Mouse (Mus musculus): Measurements from ENCODE around the gene Dbn1. TPM values are rescaled to one million over a fixed set of nuclear protein-coding genes. Genes with fewer than 3 reads are reported as not detected.
A peak's percentile ranks its signal among the peaks of the same experiment; 100 is the strongest.

Gene Dbn1
- polyA plus RNA-seq, 1 experiment from 2014 or later: 625 TPM

- H3K36me3 ChIP-seq: peaks cover 87% of the 10 kb centered on the region
- no peaks in the 10 kb centered on the region for H3K9me3 ChIP-seq
- ATAC-seq (ENCODE audit: low FRiP score): no peak
- no peak overlapping the region for H3K9ac ChIP-seq
- H3K27ac ChIP-seq: no peak overlapping the region
- H3K27me3 ChIP-seq: no peaks in the 10 kb centered on the region
- H3K4me3 ChIP-seq: no peak overlapping the region
- WGBS: 93% methylated on average over 10 of the region's 10 CpGs
- no peak overlapping the region for H3K4me2 ChIP-seq
- peaks cover 19% of the 10 kb centered on the region for H3K4me1 ChIP-seq (replicated peaks)
These were observed 18.8 kb upstream of the Dbn1 start for GRCm38 (mm10) chr13:55506697-55507096.

- Histone ChIP-seq H3K27ac (no peak overlapping the region), H3K36me3 (peaks cover 95% of the 10 kb centered on the region), H3K4me1 (replicated peaks) (peaks cover 10% of the 10 kb centered on the region), H3K9ac (no peak overlapping the region), H3K4me2 (no peak overlapping the region), H3K4me3 (no peak overlapping the region), H3K27me3 (no peaks in the 10 kb centered on the region), H3K9me3 (no peaks in the 10 kb centered on the region)
- ATAC-seq (ENCODE audit: low FRiP score): no peak
- WGBS: 92% methylated on average over 9 of the region's 9 CpGs
These were observed 17.9 kb upstream of the Dbn1 start for GRCm38 (mm10) chr13:55505810-55506209.

GRCm38 (mm10) chr13:55504390-55504789 lies 16.5 kb upstream of the Dbn1 start:
- Histone ChIP-seq H3K27me3 (no peaks in the 10 kb centered on the region), H3K27ac (no peak overlapping the region), H3K4me3 (no peak overlapping the region), H3K4me2 (no peak overlapping the region), H3K36me3 (peaks cover 95% of the 10 kb centered on the region), H3K9ac (no peak overlapping the region), H3K4me1 (replicated peaks) (no peaks in the 10 kb centered on the region), H3K9me3 (no peaks in the 10 kb centered on the region)
- ATAC-seq (ENCODE audit: low FRiP score): no peak
- WGBS: 80% methylated on average over 5 of the region's 5 CpGs

- Histone ChIP-seq H3K9ac (no peak overlapping the region), H3K9me3 (no peaks in the 10 kb centered on the region), H3K4me3 (no peak overlapping the region), H3K4me2 (no peak overlapping the region), H3K4me1 (replicated peaks) (peaks cover 7% of the 10 kb centered on the region; the same call in 1 of the 2 replicates), H3K27ac (no peak overlapping the region), H3K27me3 (no peaks in the 10 kb centered on the region), H3K36me3 (peaks cover 91% of the 10 kb centered on the region)
- no peak for ATAC-seq (ENCODE audit: low FRiP score)
- 93% methylated on average over 8 of the region's 8 CpGs for WGBS
These were observed 14.5 kb upstream of the Dbn1 start for GRCm38 (mm10) chr13:55502405-55502804.

GRCm38 (mm10) chr13:55500575-55500974 lies 12.7 kb upstream of the Dbn1 start:
- Histone ChIP-seq H3K36me3 (peaks cover 73% of the 10 kb centered on the region), H3K4me3 (no peak overlapping the region), H3K4me2 (no peak overlapping the region), H3K9me3 (no peaks in the 10 kb centered on the region), H3K27me3 (no peaks in the 10 kb centered on the region), H3K9ac (no peak overlapping the region), H3K4me1 (replicated peaks) (peaks cover 20% of the 10 kb centered on the region), H3K27ac (no peak overlapping the region)
- ATAC-seq (ENCODE audit: low FRiP score): no peak
- 85% methylated on average over 10 of the region's 10 CpGs for WGBS

GRCm38 (mm10) chr13:55498906-55499305 lies 11.0 kb upstream of the Dbn1 start:
- ATAC-seq (ENCODE audit: low FRiP score): no peak
- no peaks in the 10 kb centered on the region for H3K27me3 ChIP-seq
- H3K9me3 ChIP-seq: no peaks in the 10 kb centered on the region
- H3K4me3 ChIP-seq: no peak overlapping the region
- H3K9ac ChIP-seq: no peak overlapping the region
- H3K27ac ChIP-seq: no peak overlapping the region
- WGBS: 49% methylated on average over 11 of the region's 11 CpGs
- H3K4me2 ChIP-seq: no peak overlapping the region
- H3K4me1 ChIP-seq (replicated peaks): peaks cover 35% of the 10 kb centered on the region
- H3K36me3 ChIP-seq: peaks cover 56% of the 10 kb centered on the region

GRCm38 (mm10) chr13:55496661-55497060 lies 8.8 kb upstream of the Dbn1 start:
- Histone ChIP-seq H3K27me3 (no peaks in the 10 kb centered on the region), H3K9ac (no peak overlapping the region), H3K9me3 (no peaks in the 10 kb centered on the region), H3K4me3 (no peak overlapping the region), H3K4me2 (no peak overlapping the region), H3K4me1 (replicated peaks) (peaks cover 35% of the 10 kb centered on the region), H3K36me3 (peaks cover 35% of the 10 kb centered on the region), H3K27ac (no peak overlapping the region)
- WGBS: 93% methylated on average over 6 of the region's 6 CpGs
- ATAC-seq (ENCODE audit: low FRiP score): no peak

GRCm38 (mm10) chr13:55495702-55496101 lies 7.8 kb upstream of the Dbn1 start:
- no peak for ATAC-seq (ENCODE audit: low FRiP score)
- Histone ChIP-seq H3K9me3 (no peaks in the 10 kb centered on the region), H3K27ac (peak overlapping the region; percentile 58), H3K9ac (no peak overlapping the region), H3K4me3 (no peak overlapping the region), H3K4me1 (replicated peaks) (peaks cover 35% of the 10 kb centered on the region), H3K27me3 (0 out of 2 replicates have a peak, but pooled peaks cover 4% of the 10 kb centered on the region), H3K36me3 (peaks cover 26% of the 10 kb centered on the region), H3K4me2 (0 out of 2 replicates have a peak overlapping the region, but pooled peaks have one; percentile 9)
- WGBS: 18% methylated on average over 4 of the region's 4 CpGs

GRCm38 (mm10) chr13:55494883-55495621 lies 7.1 kb upstream of the Dbn1 start:
- Histone ChIP-seq H3K9ac (peak overlapping the region; percentile 24; the same call in 1 of the 2 replicates), H3K9me3 (no peaks in the 10 kb centered on the region), H3K27me3 (0 out of 2 replicates have a peak, but pooled peaks cover 4% of the 10 kb centered on the region), H3K36me3 (peaks cover 20% of the 10 kb centered on the region), H3K4me2 (no peak overlapping the region), H3K4me1 (replicated peaks) (peaks cover 35% of the 10 kb centered on the region), H3K27ac (no peak overlapping the region), H3K4me3 (no peak overlapping the region)
- ATAC-seq (ENCODE audit: low FRiP score): peak; percentile 29
- 25% methylated on average over 18 of the region's 18 CpGs for WGBS

- Histone ChIP-seq H3K27me3 (0 out of 2 replicates have a peak, but pooled peaks cover 4% of the 10 kb centered on the region), H3K4me2 (no peak overlapping the region), H3K9ac (no peak overlapping the region; the same call in 1 of the 2 replicates), H3K9me3 (no peaks in the 10 kb centered on the region), H3K36me3 (peaks cover 16% of the 10 kb centered on the region), H3K4me1 (replicated peaks) (peaks cover 35% of the 10 kb centered on the region), H3K4me3 (no peak overlapping the region), H3K27ac (no peak overlapping the region)
- no peak for ATAC-seq (ENCODE audit: low FRiP score)
- WGBS: 28% methylated on average over 2 of the region's 2 CpGs
These were observed 6.3 kb upstream of the Dbn1 start for GRCm38 (mm10) chr13:55494257-55494656.

- Histone ChIP-seq H3K9ac (peak overlapping the region; percentile 100), H3K27me3 (0 out of 2 replicates have a peak, but pooled peaks cover 4% of the 10 kb centered on the region), H3K4me3 (peak overlapping the region; percentile 100), H3K9me3 (no peaks in the 10 kb centered on the region), H3K4me2 (peak overlapping the region; percentile 99), H3K27ac (peak overlapping the region; percentile 100), H3K36me3 (peaks cover 17% of the 10 kb centered on the region), H3K4me1 (replicated peaks) (peaks cover 55% of the 10 kb centered on the region)
- peak; percentile 44 for ATAC-seq (ENCODE audit: low FRiP score)
- under 1% methylated on average over 24 of the region's 29 CpGs for WGBS
These were observed 864 bp downstream of the Dbn1 start for GRCm38 (mm10) chr13:55486916-55487577.

- 24% methylated on average over 14 of the region's 14 CpGs for WGBS
- Histone ChIP-seq H3K4me1 (replicated peaks) (peaks cover 59% of the 10 kb centered on the region), H3K27me3 (0 out of 2 replicates have a peak, but pooled peaks cover 2% of the 10 kb centered on the region), H3K9ac (peak overlapping the region; percentile 100), H3K36me3 (peaks cover 25% of the 10 kb centered on the region), H3K27ac (peak overlapping the region; percentile 100), H3K9me3 (no peaks in the 10 kb centered on the region), H3K4me2 (peak overlapping the region; percentile 99), H3K4me3 (peak overlapping the region; percentile 100)
- ATAC-seq (ENCODE audit: low FRiP score): no peak
These were observed 1.7 kb downstream of the Dbn1 start for GRCm38 (mm10) chr13:55486029-55486794.
